Mouse (Mus musculus): ENCODE results near the gene Mrpl20.
A peak's percentile ranks its signal among the peaks of the same experiment; 100 is the strongest.
"Not testable (repeated sequence)": the region's sequence is repeated elsewhere in the genome, so short reads cannot be mapped to it uniquely, and the experiment has no call there.

The Mrpl20 gene

DNA sequence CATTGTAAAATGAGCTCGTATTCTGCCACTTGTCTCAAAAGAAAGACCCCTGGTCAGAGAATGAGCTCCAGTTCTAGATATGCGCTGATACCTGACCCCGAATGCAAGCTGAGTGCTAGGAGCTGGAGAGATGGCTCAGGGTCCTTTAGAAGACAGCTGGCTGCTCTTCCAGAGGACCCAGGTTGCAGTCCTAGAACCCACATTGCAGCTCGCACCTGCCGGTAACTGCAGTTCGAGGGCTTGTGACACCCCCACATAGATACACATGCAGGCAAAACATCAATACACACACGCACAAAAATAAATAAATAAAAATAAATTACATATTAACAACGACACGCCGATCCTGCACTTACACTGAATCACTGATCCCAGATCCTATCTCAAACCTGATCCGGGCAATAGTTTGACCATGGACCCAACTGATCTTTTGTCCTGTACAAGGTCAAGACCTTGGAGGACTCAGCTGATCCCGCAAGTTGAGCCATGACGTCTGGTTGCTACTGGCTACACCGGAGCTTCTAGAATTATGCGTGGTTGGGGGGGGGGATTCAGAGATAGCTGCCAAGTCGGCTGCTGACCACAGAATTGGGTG is 19.1 kb upstream of the Mrpl20 start:
- DNase-seq (ENCODE audit: low spot score in 2 of 2), result no peak

DNA sequence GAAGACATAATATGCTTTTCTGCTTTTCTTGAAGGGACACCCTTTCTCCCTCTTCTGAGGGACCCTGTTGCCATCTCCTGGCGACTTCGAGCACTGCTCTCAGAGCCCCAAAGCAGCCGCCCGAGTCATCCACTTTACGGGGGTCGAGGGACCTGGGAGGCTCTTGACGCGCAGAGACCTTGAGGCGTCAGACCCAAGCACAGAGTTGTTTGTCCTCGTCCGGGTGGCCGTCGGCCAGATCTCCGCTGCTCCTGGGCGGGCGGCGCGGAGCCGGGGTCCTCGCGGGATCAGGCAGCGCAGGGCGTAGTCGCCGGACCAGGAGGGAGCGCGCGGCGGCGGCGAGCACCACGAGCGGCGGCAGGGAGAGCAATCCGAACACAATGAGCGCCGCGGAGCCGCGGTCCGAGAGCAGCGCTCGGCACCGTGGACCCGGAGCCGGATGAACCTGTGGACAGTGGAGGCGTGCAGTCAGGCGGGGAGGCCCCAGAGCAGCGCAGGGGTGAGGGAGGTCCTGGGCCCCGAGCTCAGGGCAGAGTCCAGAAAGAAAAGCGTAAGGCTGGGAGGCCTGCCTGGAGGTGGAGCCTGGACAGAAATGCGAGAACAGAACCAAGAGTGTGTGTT is 18.5 kb upstream of the Mrpl20 start:
- DNase-seq (ENCODE audit: low spot score in 2 of 2), result peak; percentile 55 to 72

- DNase-seq (ENCODE audit: low spot score in 2 of 2), result no peak
Observed at GRCm38 (mm10) chr4:155785246-155785645, 17.4 kb upstream of the Mrpl20 start.

DNA sequence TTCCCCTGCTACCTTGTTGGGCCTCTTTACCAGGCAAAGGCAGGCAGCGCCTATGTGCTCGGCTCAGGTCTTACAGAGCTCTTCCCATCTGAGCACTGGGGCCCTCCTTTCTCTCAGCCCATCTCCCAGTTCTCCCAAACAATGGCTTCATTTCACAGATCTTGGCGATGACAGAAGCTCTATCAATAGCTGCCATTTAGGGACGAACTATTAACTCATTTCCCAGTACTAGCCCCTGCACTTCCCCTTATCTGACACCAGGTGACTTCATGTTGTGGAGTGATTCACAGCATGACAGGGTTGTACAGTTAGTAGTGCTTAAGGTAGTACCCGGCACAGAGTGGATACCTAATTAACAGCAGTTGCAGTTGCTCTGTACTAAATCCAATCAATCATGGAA is 16.9 kb upstream of the Mrpl20 start, which contains the start of gene Tmem88b:
TSS of gene Tmem88b (minus strand) at position 56 of the 400 bp plus-strand sequence.
- no peak for DNase-seq (ENCODE audit: low spot score in 2 of 2)

GRCm38 (mm10) chr4:155788300-155788699 is 14.4 kb upstream of the Mrpl20 start:
- DNase-seq (ENCODE audit: low spot score in 2 of 2), result peak in 1 of 2 experiments; percentile 47

GRCm38 (mm10) chr4:155788833-155789232 is 13.8 kb upstream of the Mrpl20 start:
- not testable (repeated sequence) for DNase-seq (ENCODE audit: low spot score in 2 of 2)

DNA sequence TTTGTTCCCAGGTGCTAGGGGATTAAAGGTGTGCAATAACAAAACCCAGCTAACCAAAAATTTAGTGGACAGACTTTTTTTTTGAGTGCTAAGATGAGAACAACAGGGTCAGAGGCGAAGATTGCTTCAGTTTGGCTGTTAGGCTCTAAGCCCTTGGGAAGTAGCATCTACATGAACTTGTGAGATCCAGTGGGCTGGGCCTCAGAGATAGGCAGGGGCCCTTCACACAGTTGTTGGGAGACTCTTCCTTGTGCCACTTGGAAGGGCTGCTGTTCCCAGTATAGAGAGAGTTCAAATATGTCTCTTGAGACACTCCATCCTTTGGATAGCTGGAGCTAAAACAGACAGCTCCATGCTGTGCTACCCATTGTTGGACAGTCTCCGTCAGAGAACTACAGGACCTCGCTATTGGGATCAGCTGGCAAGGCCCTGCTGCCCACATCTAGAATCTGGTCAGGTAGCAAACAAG is 12.6 kb upstream of the Mrpl20 start, which contains the start of gene Ankrd65:
TSS of gene Ankrd65 (plus strand) at position 419 of the 469 bp plus-strand sequence.
- no peak for DNase-seq (ENCODE audit: low spot score in 2 of 2)

- DNase-seq (ENCODE audit: low spot score in 2 of 2), result no peak
Observed at GRCm38 (mm10) chr4:155790650-155791161, 12.0 kb upstream of the Mrpl20 start.

- no peak for DNase-seq (ENCODE audit: low spot score in 2 of 2)
Observed at GRCm38 (mm10) chr4:155791240-155791933, 11.3 kb upstream of the Mrpl20 start.

DNA sequence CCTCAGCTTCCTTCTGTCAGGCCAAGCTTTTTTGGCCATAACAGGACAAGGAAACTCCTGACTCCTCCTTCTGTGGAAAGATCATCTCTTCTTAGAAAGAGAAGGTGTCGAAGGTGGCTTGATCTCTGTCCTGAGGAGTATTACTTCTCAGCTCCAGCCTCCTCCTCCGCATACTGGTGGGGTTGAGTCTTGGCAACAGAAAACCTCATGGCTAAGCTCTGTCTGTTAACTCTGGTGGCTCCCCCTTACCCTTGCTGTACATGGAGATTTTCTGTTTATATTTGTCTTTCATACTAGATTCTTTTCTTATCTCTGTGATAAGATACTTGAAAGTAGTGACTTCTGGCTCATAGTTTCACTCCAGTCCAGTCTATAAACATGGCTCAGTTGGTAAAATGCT is 8.9 kb upstream of the Mrpl20 start:
- no peak for DNase-seq (ENCODE audit: low spot score in 2 of 2)

DNA sequence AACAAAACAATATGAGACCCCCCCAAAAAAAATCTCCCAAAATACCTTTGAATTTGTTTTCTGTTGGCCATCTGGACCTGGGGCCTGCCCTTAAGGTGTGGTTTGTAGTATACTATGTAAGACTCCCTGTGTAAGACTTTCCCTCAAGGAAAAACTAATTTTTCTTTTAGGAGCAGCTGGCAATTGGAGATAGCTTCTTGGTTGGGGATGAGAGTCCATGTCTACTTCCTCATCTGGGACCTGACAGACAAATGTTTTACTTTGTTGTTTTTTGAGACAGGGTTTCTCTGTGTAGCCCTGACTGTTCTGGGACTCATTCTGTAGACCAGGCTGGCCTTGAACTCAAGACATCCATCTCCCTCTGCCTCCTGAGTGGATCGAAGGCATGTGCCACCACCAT is 603 bp upstream of the Mrpl20 start:
- no peak for DNase-seq (ENCODE audit: low spot score in 2 of 2)

DNA sequence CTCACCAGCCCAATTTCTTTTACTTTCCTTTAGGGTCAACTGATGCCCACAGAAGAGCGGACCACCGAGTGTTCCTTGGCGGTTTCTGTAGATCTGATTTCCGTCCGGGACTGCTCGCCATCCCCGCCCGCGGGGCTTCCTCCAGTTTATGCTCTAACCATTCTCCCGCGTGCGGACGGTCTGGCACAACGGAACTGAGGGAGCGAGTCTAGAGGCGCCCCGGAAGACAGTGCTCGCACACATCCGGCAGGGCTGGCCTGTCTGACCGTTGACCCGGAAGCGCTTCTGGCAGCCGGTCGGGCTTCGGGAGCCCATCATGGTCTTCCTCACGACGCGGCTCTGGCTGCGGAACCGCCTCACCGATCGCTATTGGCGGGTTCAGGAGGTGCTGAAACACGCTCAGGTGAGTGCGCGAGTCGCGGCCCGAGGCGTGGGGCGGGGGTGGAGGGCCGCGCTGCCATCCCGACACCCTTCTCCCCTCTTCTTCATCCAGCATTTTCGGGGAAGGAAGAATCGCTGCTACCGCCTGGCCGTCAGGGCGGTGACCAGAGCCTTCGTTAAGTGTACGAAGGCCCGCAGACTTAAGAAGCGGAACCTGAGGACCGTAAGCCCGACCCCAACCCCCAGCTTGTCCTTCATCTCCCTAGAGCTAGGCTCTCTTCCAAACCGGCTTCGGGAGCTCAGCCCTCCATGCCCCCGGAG is 813 bp downstream of the Mrpl20 start:
- peak; percentile 94 to 96 for DNase-seq (ENCODE audit: low spot score in 2 of 2)

DNA sequence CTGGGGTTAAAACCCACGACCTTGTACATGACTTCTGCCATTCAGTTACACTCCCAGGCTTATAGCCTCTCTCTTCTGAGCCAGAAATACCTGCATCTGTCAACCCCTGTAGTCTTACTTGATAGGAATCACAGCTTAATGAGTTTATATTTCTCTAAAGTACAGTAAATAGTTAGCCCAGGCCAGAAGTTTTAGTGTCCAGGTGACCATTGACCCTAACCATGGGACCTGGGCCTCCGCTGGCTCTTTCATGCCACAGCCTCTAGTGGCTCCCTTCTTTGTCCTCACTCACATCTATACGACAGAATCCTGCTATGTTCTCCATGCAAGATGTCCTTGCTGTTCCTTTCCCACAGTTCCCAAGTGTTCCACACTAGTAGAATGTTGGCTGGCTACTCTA is 5.2 kb downstream of the Mrpl20 start:
- no peak for DNase-seq (ENCODE audit: low spot score in 2 of 2)

GRCm38 (mm10) chr4:155811929-155812664 is 9.4 kb downstream of the Mrpl20 start, which contains the start of gene Ccnl2:
Gene Ccnl2 (plus strand): TSS chr4:155812489.
- peak; percentile 82 to 90 for DNase-seq (ENCODE audit: low spot score in 2 of 2)

DNA sequence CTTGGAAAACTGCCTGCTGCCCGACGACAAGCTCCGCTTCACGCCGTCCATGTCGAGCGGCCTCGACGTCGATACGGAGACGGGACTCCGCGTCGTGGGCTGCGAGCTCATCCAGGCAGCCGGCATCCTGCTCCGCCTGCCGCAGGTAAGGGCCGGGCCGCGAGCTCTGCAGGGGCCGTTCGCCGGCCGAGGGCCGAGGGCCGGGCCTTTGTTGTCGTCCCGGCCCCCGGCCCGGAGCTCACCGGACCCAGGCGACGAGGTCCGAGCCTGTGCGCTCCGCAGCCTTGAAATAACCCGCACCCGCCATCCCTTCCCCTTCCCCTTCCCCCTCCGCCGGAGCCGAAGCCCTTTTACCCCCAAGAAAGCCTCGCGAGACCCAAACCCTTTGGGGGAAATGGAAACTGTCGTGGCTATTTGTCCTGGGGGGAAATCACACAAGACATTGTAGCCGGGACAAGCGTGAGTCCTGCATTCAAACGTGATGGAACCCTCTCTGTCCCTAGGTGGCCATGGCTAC is 10.0 kb downstream of the Mrpl20 start:
- no peak for DNase-seq (ENCODE audit: low spot score in 2 of 2)

DNA sequence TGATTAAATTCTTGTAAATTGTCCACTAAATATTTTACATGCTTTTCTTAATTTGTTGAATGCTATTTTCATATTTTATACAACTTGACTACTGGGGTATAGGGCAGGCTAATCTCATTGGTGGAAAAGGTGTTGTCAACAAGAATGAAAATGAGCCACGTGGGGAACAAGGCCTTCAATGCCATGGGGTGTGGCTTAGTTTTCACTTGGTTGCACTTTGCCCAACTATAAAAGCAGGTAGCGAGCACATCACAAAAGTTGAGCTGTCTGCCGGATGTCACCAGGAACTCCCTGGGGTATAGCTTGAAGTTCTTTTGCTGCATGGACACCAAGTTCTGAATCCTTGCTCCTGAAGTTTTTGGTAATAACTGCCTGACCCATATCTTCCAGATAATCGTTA is 14.9 kb downstream of the Mrpl20 start:
- no peak for DNase-seq (ENCODE audit: low spot score in 2 of 2)

- no peak for DNase-seq (ENCODE audit: low spot score in 2 of 2)
Observed at GRCm38 (mm10) chr4:155821025-155821424, 18.3 kb downstream of the Mrpl20 start.

DNA sequence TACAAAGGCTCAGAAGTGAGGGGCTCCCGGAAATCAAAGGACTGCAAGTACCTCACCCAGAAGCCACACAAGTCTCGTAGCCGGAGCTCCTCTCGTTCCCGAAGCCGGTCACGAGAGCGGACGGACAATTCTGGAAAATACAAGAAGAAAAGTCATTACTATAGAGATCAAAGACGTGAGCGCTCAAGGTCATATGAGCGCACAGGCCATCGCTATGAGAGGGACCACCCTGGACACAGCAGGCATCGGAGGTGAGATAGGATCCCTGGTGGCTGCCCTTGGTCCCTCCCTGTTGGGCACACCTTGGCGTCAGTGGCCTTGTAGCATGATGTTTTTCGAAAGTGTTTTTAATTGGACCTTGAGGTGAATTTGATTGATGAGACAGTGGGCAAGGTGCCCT is 20.8 kb downstream of the Mrpl20 start:
- DNase-seq (ENCODE audit: low spot score in 2 of 2), result no peak

DNA sequence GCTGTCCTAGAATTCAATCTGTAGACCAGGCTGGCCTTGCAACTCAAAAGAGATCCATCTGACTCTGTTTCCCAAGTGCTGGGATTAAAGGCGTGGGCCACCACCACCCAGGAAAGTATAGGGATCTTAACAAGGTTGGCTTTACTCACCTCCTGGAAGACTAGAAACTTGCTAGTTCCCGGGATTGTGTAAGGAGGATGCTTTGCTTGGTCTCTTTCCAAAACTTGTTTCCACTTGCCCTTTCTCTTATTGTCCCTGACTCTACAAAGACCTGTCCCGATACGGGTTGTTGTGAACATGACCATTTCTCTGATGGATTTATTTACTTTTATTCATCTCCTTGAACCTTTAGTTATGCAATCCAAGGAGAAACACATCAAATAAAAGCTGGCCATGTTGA is 27.2 kb downstream of the Mrpl20 start:
- DNase-seq (ENCODE audit: low spot score in 2 of 2), result no peak

GRCm38 (mm10) chr4:155830596-155830995 is 27.9 kb downstream of the Mrpl20 start:
- no peak for DNase-seq (ENCODE audit: low spot score in 2 of 2)

DNA sequence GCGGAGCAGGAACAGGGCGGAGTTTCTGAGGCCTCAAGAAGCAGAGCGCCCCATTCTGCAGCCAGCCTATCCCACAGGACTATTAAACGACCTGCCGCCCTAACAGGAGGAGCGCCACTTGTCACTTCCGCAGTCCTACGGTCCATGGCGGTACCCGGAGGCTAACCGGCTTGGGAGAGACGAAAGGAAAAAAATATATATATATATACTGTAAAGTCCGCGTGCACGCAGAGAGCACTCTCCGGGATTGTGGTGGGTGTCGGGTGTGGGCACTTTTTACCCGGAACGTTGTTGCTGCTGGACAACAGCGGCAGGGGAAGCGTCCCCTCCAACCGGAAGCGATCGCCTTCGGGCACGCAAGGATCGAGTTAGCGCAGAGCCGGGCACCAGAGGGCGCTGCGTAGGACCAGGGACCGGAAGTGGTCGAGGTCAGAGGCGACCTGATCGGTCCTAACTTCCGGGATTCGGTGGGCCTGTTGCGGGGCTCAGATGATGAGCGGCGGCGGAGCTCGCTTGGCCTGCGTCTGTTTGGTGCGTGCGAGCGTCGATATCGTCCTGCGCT is 28.6 kb downstream of the Mrpl20 start, which contains the start of gene Aurkaip1:
TSS of gene Aurkaip1 (plus strand) at position 68 of the 562 bp plus-strand sequence.
- DNase-seq (ENCODE audit: low spot score in 2 of 2), result peak; percentile 94 to 97

Measured in spleen, postnatal 14 days (tissue).